Mouse (Mus musculus) layer of hippocampus, adult 2 months (tissue): ENCODE data around the gene Snap47. TPM values are rescaled to one million over a fixed set of nuclear protein-coding genes. Genes with fewer than 3 reads are reported as not detected.
A peak's percentile ranks its signal among the peaks of the same experiment; 100 is the strongest.

Source experiments
- DNase-seq, 2 experiments: peaks; one replicate each; pipeline ENCODE4 v3.0.0; 2022; ENCODE audit warnings: low spot score in 2 of 2
- H3K27ac ChIP-seq: fragments of 200-600 bp; 2 replicates; pipeline ENCODE4 v1.8.1; 2022
- H3K4me3 ChIP-seq: fragments of 200-600 bp; 2 replicates; pipeline ENCODE4 v1.8.1; 2022; ENCODE audit warnings: mild to moderate bottlenecking
- CTCF ChIP-seq: fragments of 200-600 bp; conservative IDR thresholded peaks from 2 replicates; pipeline ENCODE4 v1.8.1; 2022; ENCODE audit warnings: antibody characterized with exemption, mild to moderate bottlenecking, moderate library complexity
- total RNA-seq, 2 experiments: library from RNA; stranded (reverse); gene quantifications; 2 replicates each; pipeline ENCODE4 v1.2.3; 2021

Gene Snap47
- total RNA-seq, 2 experiments from 2014 or later = 341 to 356 TPM

GRCm38 (mm10) chr11:59450230-59450771 is 685 bp downstream of the Snap47 start:
- TF ChIP-seq CTCF = peak; percentile 46
- peak overlapping the region; percentile 97 for H3K4me3 ChIP-seq
- peak; percentile 16 to 40 for DNase-seq
- peak overlapping the region; percentile 94 for H3K27ac ChIP-seq

GRCm38 (mm10) chr11:59449741-59450229 is 1.2 kb downstream of the Snap47 start, which contains the start of gene Jmjd4:
Gene Jmjd4 (plus strand): TSS chr11:59450045.
- TF ChIP-seq CTCF = no peak
- Histone ChIP-seq H3K4me3 (peak within 1 kb of the TSS; percentile 97), H3K27ac (peak within 1 kb of the TSS; percentile 94)
- peak; percentile 92 to 96 for DNase-seq

GRCm38 (mm10) chr11:59443102-59443501 is 7.9 kb downstream of the Snap47 start:
- no peak overlapping the region for H3K4me3 ChIP-seq
- no peak for DNase-seq
- peak; percentile 56 for TF ChIP-seq CTCF
- H3K27ac ChIP-seq = no peak overlapping the region

GRCm38 (mm10) chr11:59437954-59438353 is 13.0 kb downstream of the Snap47 start:
- no peak for DNase-seq
- no peak overlapping the region for H3K27ac ChIP-seq
- TF ChIP-seq CTCF = no peak
- H3K4me3 ChIP-seq = no peak overlapping the region

- no peak for TF ChIP-seq CTCF
- no peak overlapping the region for H3K4me3 ChIP-seq
- H3K27ac ChIP-seq = no peak overlapping the region
- no peak for DNase-seq
These were observed 18.7 kb downstream of the Snap47 start for GRCm38 (mm10) chr11:59432261-59432660.

- no peak overlapping the region for H3K27ac ChIP-seq
- TF ChIP-seq CTCF = no peak
- no peak overlapping the region for H3K4me3 ChIP-seq
- DNase-seq = no peak
These were observed 21.0 kb downstream of the Snap47 start for GRCm38 (mm10) chr11:59429959-59430358.

GRCm38 (mm10) chr11:59428057-59428660 is 22.8 kb downstream of the Snap47 start:
- DNase-seq = no peak
- no peak overlapping the region for H3K4me3 ChIP-seq
- H3K27ac ChIP-seq = no peak overlapping the region
- TF ChIP-seq CTCF = no peak

- peak; percentile 60 for TF ChIP-seq CTCF
- H3K4me3 ChIP-seq = no peak overlapping the region
- DNase-seq = no peak
- no peak overlapping the region for H3K27ac ChIP-seq
These were observed 25.3 kb downstream of the Snap47 start for GRCm38 (mm10) chr11:59425671-59426101.

GRCm38 (mm10) chr11:59423010-59423588 is 27.9 kb downstream of the Snap47 start:
- Histone ChIP-seq H3K4me3 (no peak overlapping the region), H3K27ac (no peak overlapping the region)
- no peak for DNase-seq
- TF ChIP-seq CTCF = no peak

- Histone ChIP-seq H3K27ac (no peak overlapping the region), H3K4me3 (no peak overlapping the region)
- no peak for DNase-seq
- TF ChIP-seq CTCF = no peak
These were observed 29.0 kb downstream of the Snap47 start for GRCm38 (mm10) chr11:59421967-59422366.

- no peak for DNase-seq
- no peak overlapping the region for H3K27ac ChIP-seq
- no peak for TF ChIP-seq CTCF
- H3K4me3 ChIP-seq = no peak overlapping the region
These were observed 29.6 kb downstream of the Snap47 start for GRCm38 (mm10) chr11:59421436-59421835.

GRCm38 (mm10) chr11:59418708-59419107 is 32.3 kb downstream of the Snap47 start:
- peak overlapping the region; percentile 2; the same call in 1 of the 2 replicates for H3K27ac ChIP-seq
- no peak for TF ChIP-seq CTCF
- no peak overlapping the region for H3K4me3 ChIP-seq
- DNase-seq = no peak

GRCm38 (mm10) chr11:59412999-59413863 is 37.8 kb downstream of the Snap47 start:
- Histone ChIP-seq H3K27ac (peak overlapping the region; percentile 43; the same call in 1 of the 2 replicates), H3K4me3 (no peak overlapping the region)
- TF ChIP-seq CTCF = no peak
- DNase-seq = no peak
